Mouse (Mus musculus) spleen, adult 2 months (tissue): Measurements from ENCODE around the gene Cwc27. TPM values are rescaled to one million over a fixed set of nuclear protein-coding genes. Genes with fewer than 3 reads are reported as not detected.

Source experiments
- DNase-seq, 2 experiments: peaks; one replicate each; pipeline versions ENCODE4 v3.0.0 to v3.0.0-alpha.2; 2012 to 2021; ENCODE audit warnings: low spot score in 2 of 2, low read depth in 1 of 2
- H3K27ac ChIP-seq: fragments of 200-500 bp; 2 replicates; pipeline ENCODE4 v1.5.1; 2012; ENCODE audit warnings: low read length, inconsistent platforms; ENCODE audit not compliant: insufficient read depth
- H3K27me3 ChIP-seq: fragments of 200-500 bp; 2 replicates; pipeline ENCODE4 v1.6.1; 2012; ENCODE audit warnings: mild to moderate bottlenecking, moderate library complexity, low read length, inconsistent platforms; ENCODE audit not compliant: control insufficient read depth, insufficient read depth
- H3K36me3 ChIP-seq: fragments of 200-500 bp; 2 replicates; pipeline ENCODE4 v1.6.1; 2012; ENCODE audit warnings: mild to moderate bottlenecking, low read length, inconsistent platforms; ENCODE audit not compliant: control insufficient read depth, insufficient read depth
- H3K4me1 ChIP-seq: fragments of 200-500 bp; 2 replicates; pipeline ENCODE4 v1.6.1; 2011; ENCODE audit warnings: inconsistent platforms; ENCODE audit not compliant: control insufficient read depth, insufficient read depth, insufficient read length
- H3K4me3 ChIP-seq: fragments of 200-500 bp; 2 replicates; pipeline ENCODE4 v1.5.1; 2011; ENCODE audit warnings: mild to moderate bottlenecking, inconsistent platforms; ENCODE audit not compliant: insufficient read depth, insufficient read length; ENCODE audit errors: extremely low read depth
- CTCF ChIP-seq: fragments of 200-500 bp; IDR thresholded peaks from 2 replicates; pipeline ENCODE4 v1.5.1; 2011; ENCODE audit warnings: mild to moderate bottlenecking, inconsistent platforms; ENCODE audit not compliant: insufficient read depth, insufficient read length, insufficient replicate concordance; ENCODE audit errors: extremely low read depth
- POLR2A ChIP-seq: fragments of 200-500 bp; IDR thresholded peaks from 2 replicates; pipeline ENCODE4 v1.6.1; 2011; ENCODE audit warnings: low read depth, low read length, inconsistent platforms
- whole genome bisulfite sequencing: fragments of 180-500 bp; shearing (Covaris S2); methylation state at CpG from one replicate; pipeline ENCODE4 v1.1.7; 2018; 5-methylcytosine and 5-hydroxymethylcytosine counted together
- polyA plus RNA-seq: library from polyadenylated mRNA; depleted of rRNA; stranded (reverse); fragments of >200 nt; gene quantifications from 2 replicates; pipeline ENCODE4 v1.2.3, GENCODE M21; 2012

The Cwc27 gene
- polyA plus RNA-seq, 1 experiment: 2.4 TPM

DNA sequence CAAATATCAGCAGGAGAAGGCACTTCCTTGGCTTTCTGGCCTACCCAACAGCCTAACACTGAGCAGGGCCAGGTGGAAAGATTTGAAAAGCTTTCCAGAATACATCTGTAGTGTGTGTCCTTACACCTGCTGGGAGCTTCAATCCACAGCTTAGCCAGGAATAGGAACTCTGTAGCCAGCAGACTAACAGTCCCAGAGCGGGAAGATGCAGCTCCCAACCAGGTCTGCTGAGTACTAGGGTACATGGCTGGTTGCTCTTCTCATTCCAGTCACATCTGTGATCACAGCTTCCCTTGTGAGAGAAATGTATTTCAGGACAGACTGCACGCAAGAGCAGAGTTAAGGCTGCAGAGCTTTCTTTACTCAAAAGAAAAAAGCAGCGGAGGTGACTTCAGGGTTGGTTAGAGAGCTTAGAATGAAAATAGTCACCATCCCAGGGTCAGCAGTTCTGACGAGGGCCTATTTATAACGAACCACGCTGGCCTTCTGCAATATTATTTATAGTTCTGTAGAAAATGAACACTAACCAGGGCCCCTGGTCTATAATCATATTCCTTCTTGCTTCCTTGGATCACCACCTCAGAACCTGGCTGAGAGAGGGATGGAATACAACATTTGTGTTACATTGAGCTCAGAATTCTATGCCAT is 171.0 kb downstream of the Cwc27 start:
- Histone ChIP-seq H3K4me1 (no peaks in the 10 kb centered on the region), H3K4me3 (no peak overlapping the region), H3K27me3 (no peaks in the 10 kb centered on the region), H3K36me3 (no peaks in the 10 kb centered on the region; the same call in 1 of the 2 replicates), H3K27ac (no peak overlapping the region)
- no peak for DNase-seq
- 97% methylated on average over 6 of the region's 6 CpGs for WGBS
- TF ChIP-seq POLR2A (no peak), CTCF (no peak)

DNA sequence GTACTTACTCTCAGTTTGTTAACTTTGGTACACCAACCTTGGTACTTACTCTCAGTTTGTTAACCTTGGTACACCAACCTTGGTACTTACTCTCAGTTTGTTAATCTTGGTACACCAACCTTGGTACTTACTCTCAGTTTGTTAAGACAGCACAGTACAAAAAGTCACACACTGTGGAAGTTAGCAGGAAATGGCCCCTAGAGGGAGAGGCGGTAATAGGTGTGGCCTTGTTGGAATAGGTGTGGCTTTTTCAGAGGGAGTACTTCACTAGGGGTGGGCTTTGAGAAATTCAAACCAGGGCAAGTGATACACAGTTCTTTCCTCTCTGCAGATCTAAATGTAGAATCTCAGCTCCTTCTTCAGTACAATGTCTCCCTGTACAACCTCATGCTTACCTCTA is 172.8 kb downstream of the Cwc27 start:
- H3K27ac ChIP-seq: no peak overlapping the region
- no peak overlapping the region for H3K4me3 ChIP-seq
- H3K27me3 ChIP-seq: no peaks in the 10 kb centered on the region
- no peaks in the 10 kb centered on the region for H3K36me3 ChIP-seq
- 87% methylated on average over 1 of the region's 1 CpGs for WGBS
- DNase-seq: no peak
- H3K4me1 ChIP-seq: no peaks in the 10 kb centered on the region
- TF ChIP-seq POLR2A (no peak), CTCF (no peak)

- Histone ChIP-seq H3K4me3 (no peak overlapping the region), H3K27me3 (no peaks in the 10 kb centered on the region), H3K4me1 (no peaks in the 10 kb centered on the region), H3K36me3 (no peaks in the 10 kb centered on the region), H3K27ac (no peak overlapping the region)
- WGBS: 89% methylated on average over 5 of the region's 5 CpGs
- TF ChIP-seq CTCF: no peak
- no peak for TF ChIP-seq POLR2A
- no peak for DNase-seq
Observed at GRCm38 (mm10) chr13:104640694-104641454, 176.1 kb downstream of the Cwc27 start.

DNA sequence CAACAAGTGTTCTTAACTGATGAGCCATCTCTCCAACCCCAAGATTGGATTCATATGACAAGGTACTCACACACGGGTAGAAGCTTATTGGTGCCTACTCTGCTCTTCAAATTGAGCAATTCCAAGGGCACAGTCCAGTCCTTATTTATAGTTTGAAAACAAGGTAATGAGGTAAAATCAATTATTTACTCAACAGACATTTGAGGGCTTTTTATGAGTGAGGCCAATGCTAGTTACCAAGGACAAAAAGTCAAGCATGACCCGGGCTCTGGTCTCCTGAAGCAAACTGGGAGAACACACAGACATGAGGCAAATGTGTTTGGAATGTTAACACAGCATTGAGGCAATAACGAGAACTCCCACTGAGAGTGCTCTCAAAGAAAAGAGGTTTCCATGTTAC is 178.0 kb downstream of the Cwc27 start:
- Histone ChIP-seq H3K4me1 (no peaks in the 10 kb centered on the region), H3K36me3 (no peaks in the 10 kb centered on the region), H3K27me3 (no peaks in the 10 kb centered on the region), H3K27ac (no peak overlapping the region), H3K4me3 (no peak overlapping the region)
- TF ChIP-seq CTCF (no peak), POLR2A (no peak)
- DNase-seq: no peak
- 91% methylated on average over 3 of the region's 3 CpGs for WGBS

DNA sequence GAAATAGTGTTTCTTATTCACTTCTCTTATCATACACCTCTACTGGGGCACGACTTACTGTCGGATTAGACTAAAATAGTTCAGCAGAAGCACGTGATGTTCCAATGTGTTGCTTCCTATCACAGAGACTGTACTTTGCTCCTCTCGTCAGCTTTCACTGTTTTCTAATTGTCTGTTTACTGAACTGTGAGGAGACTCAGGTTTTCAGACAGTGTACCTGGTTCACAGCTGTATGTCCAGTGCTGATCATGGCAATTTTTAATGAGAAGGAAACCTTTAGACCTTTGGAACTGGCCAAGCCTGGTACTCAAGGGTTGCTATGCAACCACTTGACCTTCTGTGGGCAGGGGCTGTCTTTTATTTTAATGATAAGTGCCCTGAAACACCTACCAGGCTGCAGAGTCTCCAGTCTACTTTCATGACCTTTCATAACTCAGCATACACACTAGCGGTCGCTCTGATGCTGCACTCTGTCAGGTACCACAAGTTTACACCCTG is 180.9 kb downstream of the Cwc27 start:
- TF ChIP-seq POLR2A (no peak), CTCF (no peak)
- no peak for DNase-seq
- WGBS: 89% methylated on average over 6 of the region's 6 CpGs
- H3K36me3 ChIP-seq: peaks cover 2% of the 10 kb centered on the region; the same call in 1 of the 2 replicates
- H3K27ac ChIP-seq: no peak overlapping the region
- H3K27me3 ChIP-seq: no peaks in the 10 kb centered on the region
- H3K4me3 ChIP-seq: no peak overlapping the region
- no peaks in the 10 kb centered on the region for H3K4me1 ChIP-seq

DNA sequence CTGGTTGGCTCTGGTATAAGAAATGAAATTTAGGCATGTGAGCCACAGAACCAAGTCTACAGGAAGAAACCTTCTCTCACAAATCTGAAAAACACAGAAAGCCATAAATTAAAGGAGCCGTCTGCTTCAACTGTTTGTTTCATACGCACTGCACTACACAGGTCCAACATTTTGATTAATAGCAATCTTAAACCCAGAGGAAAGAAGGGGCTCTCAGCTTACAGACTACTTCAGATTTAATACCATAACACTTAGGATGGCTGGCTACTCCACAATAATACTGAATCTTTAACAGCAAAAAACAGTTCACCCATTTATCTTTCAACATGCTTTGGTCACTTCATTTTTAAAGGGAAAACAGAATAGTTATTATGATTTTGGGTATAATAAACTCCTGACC is 182.2 kb downstream of the Cwc27 start:
- WGBS: 91% methylated on average over 2 of the region's 2 CpGs
- DNase-seq: no peak
- no peak overlapping the region for H3K4me3 ChIP-seq
- no peak for TF ChIP-seq POLR2A
- no peak for TF ChIP-seq CTCF
- H3K27me3 ChIP-seq: no peaks in the 10 kb centered on the region
- no peaks in the 10 kb centered on the region for H3K4me1 ChIP-seq
- peaks cover 9% of the 10 kb centered on the region for H3K36me3 ChIP-seq
- no peak overlapping the region for H3K27ac ChIP-seq

DNA sequence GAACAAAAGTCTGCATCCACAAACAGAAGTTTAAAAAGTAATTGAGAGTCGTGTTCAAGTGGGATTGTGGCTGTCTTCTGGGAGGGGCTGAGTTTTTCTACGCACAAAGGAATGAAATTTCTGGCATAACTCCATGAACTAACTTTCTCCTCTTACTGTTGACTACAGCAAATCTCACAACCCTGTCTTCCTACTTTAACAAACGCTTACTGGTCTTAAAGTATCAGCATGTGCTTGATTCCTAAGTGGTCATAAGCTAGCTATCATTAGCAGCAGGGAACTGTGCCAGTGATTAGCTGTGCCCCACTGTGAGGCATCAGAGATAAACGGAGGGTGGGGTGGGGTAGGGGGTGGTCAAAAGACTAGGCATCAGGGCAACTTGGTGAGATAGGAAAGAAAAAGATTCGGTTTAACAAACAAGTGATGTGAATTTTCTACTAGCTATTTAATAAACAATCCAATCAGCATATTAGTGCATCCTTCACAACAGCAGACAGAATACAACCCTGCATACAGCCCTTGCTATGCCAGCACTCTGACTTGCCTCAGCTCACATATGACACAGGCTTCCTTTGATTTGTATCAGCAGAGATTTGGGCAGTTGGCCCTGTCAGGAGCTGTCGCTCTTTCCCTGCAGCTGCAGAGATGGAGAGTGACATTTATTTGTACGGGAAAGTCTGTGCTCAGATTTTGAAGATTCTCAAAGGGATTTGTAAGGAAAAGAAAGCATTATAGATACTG is 184.3 kb downstream of the Cwc27 start:
- Histone ChIP-seq H3K4me1 (no peaks in the 10 kb centered on the region), H3K27me3 (no peaks in the 10 kb centered on the region), H3K27ac (no peak overlapping the region), H3K4me3 (no peak overlapping the region), H3K36me3 (peaks cover 11% of the 10 kb centered on the region)
- 83% methylated on average over 7 of the region's 7 CpGs for WGBS
- TF ChIP-seq CTCF: no peak
- no peak for TF ChIP-seq POLR2A
- DNase-seq: no peak
